ENCODE assay signal across 18 mouse cellular contexts in the genomic region with DNA sequence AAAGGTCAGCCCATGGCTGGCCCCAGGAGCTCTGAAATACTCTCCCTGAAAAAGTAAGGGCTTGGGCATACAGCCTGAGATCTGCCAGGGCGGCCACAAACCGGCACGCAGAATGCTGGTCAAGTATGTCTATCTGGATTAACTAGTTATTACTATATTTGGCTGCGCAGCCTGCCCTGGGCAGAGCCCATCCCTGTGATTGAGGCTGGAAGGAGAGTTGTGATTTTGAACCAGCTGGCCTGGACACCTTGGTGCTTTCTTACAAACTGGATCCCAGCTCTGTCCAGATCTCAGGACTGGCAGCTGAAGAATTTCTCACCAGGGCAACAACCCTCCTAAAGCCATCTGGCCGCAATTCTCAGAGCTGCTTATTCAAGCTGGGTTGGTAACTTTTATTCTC. TPM values are rescaled to one million over a fixed set of nuclear protein-coding genes. Genes with fewer than 3 reads are reported as not detected.
A peak's percentile ranks its signal among the peaks of the same experiment; 100 is the strongest.
DNase-seq lines count a peak whose midpoint lies in the region; ATAC-seq and TF ChIP-seq lines count a peak whose summit lies in the region.
"Had no signal": no experiment of that assay in that cellular context is flagged by ENCODE, and none has a peak within 500 bp of the region (broad histone marks: within the 10 kb centered on the region; RNA-seq: fewer than 3 reads in every experiment).

No protein-coding gene starts in this region.

- no peak overlapping the region for H3K9ac ChIP-seq in heart, adult 2 months (ENCODE audit: low read depth, low read length)
- no peak overlapping the region for H3K9ac ChIP-seq in heart, embryonic 11.5 days (ENCODE audit: low read depth, low read length)
- H3K9ac ChIP-seq in midbrain, embryonic 11.5 days (ENCODE audit: low read length): no peak overlapping the region
- no peak overlapping the region for H3K9ac ChIP-seq in midbrain, embryonic 15.5 days
- H3K9ac ChIP-seq: intestine, embryonic 15.5 days; liver, embryonic 13.5 days had no signal

- DNase-seq in cerebellum, adult 18-20 months: peak; percentile 24 to 28
- no peak for DNase-seq in cerebellum, adult 8-10 months
- DNase-seq in heart, adult 2 months: peak in 1 of 2 experiments; percentile 35
- peak; percentile 61 for DNase-seq in midbrain, embryonic 11.5 days (ENCODE audit: low spot score, missing footprints)
- DNase-seq in spleen, postnatal 14 days (ENCODE audit: low spot score in 2 of 2): no peak
- DNase-seq in spleen, postnatal 10 days (ENCODE audit: low spot score in 2 of 2): no peak
- DNase-seq: kidney, postnatal 10 days; liver, embryonic 13.5 days; lung, postnatal 14 days; right cerebral cortex, postnatal 14 days had no signal

- H3K79me2 ChIP-seq in heart, adult 2 months (replicated peaks; ENCODE audit: control insufficient read depth, insufficient read depth, low read length): no peaks in the 10 kb centered on the region

- no peaks in the 10 kb centered on the region for H3K9me3 ChIP-seq in heart, embryonic 11.5 days (replicated peaks; ENCODE audit: control insufficient read depth, low read length)
- H3K9me3 ChIP-seq in midbrain, embryonic 11.5 days (ENCODE audit: control insufficient read depth, low read length): no peaks in the 10 kb centered on the region
- H3K9me3 ChIP-seq in midbrain, embryonic 15.5 days: no peaks in the 10 kb centered on the region
- H3K9me3 ChIP-seq: intestine, embryonic 15.5 days; liver, embryonic 13.5 days had no signal

- no peak for ATAC-seq in heart, embryonic 11.5 days (replicated peaks; ENCODE audit: insufficient number of reproducible peaks, low FRiP score, low TSS enrichment)
- no peak for ATAC-seq in midbrain, embryonic 11.5 days (ENCODE audit: low FRiP score)
- no peak for ATAC-seq in midbrain, embryonic 15.5 days (replicated peaks)
- ATAC-seq: intestine, embryonic 15.5 days; Patski had no signal

- no peak for TF ChIP-seq EP300 in heart, adult 2 months (IDR thresholded peaks at IDR 0.05; ENCODE audit: insufficient read depth, low read depth, low read length)

- WGBS in heart, adult 2 months: 64% methylated on average over 5 of the region's 5 CpGs
- 84% methylated on average over 5 of the region's 5 CpGs for WGBS in heart, embryonic 11.5 days (ENCODE audit: insufficient replicate concordance)
- WGBS in midbrain, embryonic 11.5 days: 87% methylated on average over 5 of the region's 5 CpGs
- WGBS in midbrain, embryonic 15.5 days: 84% methylated on average over 5 of the region's 5 CpGs

- no peak overlapping the region for H3K4me3 ChIP-seq in heart, adult 2 months
- H3K4me3 ChIP-seq in heart, embryonic 11.5 days (ENCODE audit: low read depth, low read length): no peak overlapping the region
- H3K4me3 ChIP-seq in midbrain, embryonic 11.5 days (ENCODE audit: low read depth, low read length): no peak overlapping the region
- H3K4me3 ChIP-seq in midbrain, embryonic 15.5 days: no peak overlapping the region
- H3K4me3 ChIP-seq: intestine, embryonic 15.5 days; liver, embryonic 13.5 days; myocyte had no signal

- TF ChIP-seq CTCF in heart, adult 2 months (IDR thresholded peaks at IDR 0.05): no peak

- TF ChIP-seq POLR2A in heart, adult 2 months (IDR thresholded peaks at IDR 0.05; ENCODE audit: insufficient read depth, low read depth, low read length): no peak

- intact Hi-C loops in heart, adult 2 months (cut with DNase I): no loop called here

- no peak overlapping the region for H3K4me2 ChIP-seq in heart, embryonic 11.5 days
- no peak overlapping the region for H3K4me2 ChIP-seq in midbrain, embryonic 11.5 days
- H3K4me2 ChIP-seq in midbrain, embryonic 15.5 days: no peak overlapping the region
- H3K4me2 ChIP-seq: intestine, embryonic 15.5 days; liver, embryonic 13.5 days had no signal

- H3K36me3 ChIP-seq in heart, adult 2 months (ENCODE audit: control insufficient read depth, insufficient read depth, low read length): no peaks in the 10 kb centered on the region
- H3K36me3 ChIP-seq in heart, embryonic 11.5 days (ENCODE audit: control insufficient read depth, insufficient read depth, low read length): no peaks in the 10 kb centered on the region
- H3K36me3 ChIP-seq in midbrain, embryonic 11.5 days (ENCODE audit: control insufficient read depth, insufficient read depth, low read length): no peaks in the 10 kb centered on the region
- no peaks in the 10 kb centered on the region for H3K36me3 ChIP-seq in midbrain, embryonic 15.5 days (replicated peaks)
- H3K36me3 ChIP-seq: intestine, embryonic 15.5 days; liver, embryonic 13.5 days had no signal

- H3K27ac ChIP-seq in heart, adult 2 months: peak overlapping the region; percentile 47
- no peak overlapping the region for H3K27ac ChIP-seq in heart, embryonic 11.5 days (ENCODE audit: low read depth, low read length)
- no peak overlapping the region for H3K27ac ChIP-seq in midbrain, embryonic 11.5 days (ENCODE audit: low read depth, low read length)
- H3K27ac ChIP-seq in midbrain, embryonic 15.5 days: no peak overlapping the region
- H3K27ac ChIP-seq: intestine, embryonic 15.5 days; liver, embryonic 13.5 days had no signal

- H3K4me1 ChIP-seq in heart, adult 2 months (ENCODE audit: control insufficient read depth, insufficient read depth, low read length): peaks cover 4% of the 10 kb centered on the region
- peaks cover 8% of the 10 kb centered on the region; the same call in 1 of the 2 replicates for H3K4me1 ChIP-seq in heart, embryonic 11.5 days (ENCODE audit: control insufficient read depth, insufficient read depth, low read length)
- H3K4me1 ChIP-seq in midbrain, embryonic 11.5 days (ENCODE audit: control insufficient read depth, insufficient read depth, low read length): 0 out of 2 replicates have a peak, but pooled peaks cover 2% of the 10 kb centered on the region
- peaks cover 7% of the 10 kb centered on the region for H3K4me1 ChIP-seq in midbrain, embryonic 15.5 days

- no peaks in the 10 kb centered on the region for H3K27me3 ChIP-seq in heart, adult 2 months (ENCODE audit: control insufficient read depth, insufficient read depth, low read length)
- H3K27me3 ChIP-seq in heart, embryonic 11.5 days (ENCODE audit: control insufficient read depth, insufficient read depth, low read length): no peaks in the 10 kb centered on the region
- H3K27me3 ChIP-seq in midbrain, embryonic 11.5 days (ENCODE audit: control insufficient read depth, insufficient read depth, low read length): no peaks in the 10 kb centered on the region
- no peaks in the 10 kb centered on the region for H3K27me3 ChIP-seq in midbrain, embryonic 15.5 days (replicated peaks)
- H3K27me3 ChIP-seq: intestine, embryonic 15.5 days; liver, embryonic 13.5 days; Patski had no signal

RNA-seq across cellular contexts. Expression of gene Zfyve19, which starts 14.3 kb away (rescaled TPM):
- 10 to 100 TPM in 1 of 2 experiments, 1 to 10 TPM in 1; 8.5 to 11.6 TPM for total RNA-seq in heart, adult 2 months (2021)
- polyA plus RNA-seq in heart, adult 2 months (2012; rRNA removed): 17.1 and 25.2 TPM in 2 replicates
- 30.4 and 37.0 TPM in 2 replicates for polyA plus RNA-seq in heart, embryonic 11.5 days (2014; fragmentation: Nextera tagmentation; extraction: Ambion mirVana)
- 44.2 and 48.9 TPM in 2 replicates for polyA plus RNA-seq in midbrain, embryonic 11.5 days (2014; fragmentation: Nextera tagmentation; extraction: Ambion mirVana)
- polyA plus RNA-seq in midbrain, embryonic 15.5 days (2015; fragmentation: Nextera tagmentation; extraction: Ambion mirVana): 68.3 and 73.3 TPM in 2 replicates

RNA-seq across cellular contexts. Expression of gene Dnajc17, which starts 14.5 kb away (rescaled TPM):
- 10 to 100 TPM in 1 of 2 experiments, 1 to 10 TPM in 1; 9.3 to 10.1 TPM for total RNA-seq in heart, adult 2 months (2021)
- polyA plus RNA-seq in heart, adult 2 months (2012; rRNA removed): 2.5 and 4.1 TPM in 2 replicates
- polyA plus RNA-seq in heart, embryonic 11.5 days (2014; fragmentation: Nextera tagmentation; extraction: Ambion mirVana): 13.5 and 18.4 TPM in 2 replicates
- polyA plus RNA-seq in midbrain, embryonic 11.5 days (2014; fragmentation: Nextera tagmentation; extraction: Ambion mirVana): 22.5 and 25.6 TPM in 2 replicates
- 25.0 and 29.4 TPM in 2 replicates for polyA plus RNA-seq in midbrain, embryonic 15.5 days (2015; fragmentation: Nextera tagmentation; extraction: Ambion mirVana)

RNA-seq across cellular contexts. Expression of gene Gm14137, which starts 19.8 kb away (rescaled TPM):
- not detected for total RNA-seq in heart, adult 2 months (2021)
- 0.04 TPM in 1 of 2 replicates, not detected in the other for polyA plus RNA-seq in heart, adult 2 months (2012; rRNA removed)
- polyA plus RNA-seq in heart, embryonic 11.5 days (2014; fragmentation: Nextera tagmentation; extraction: Ambion mirVana): 0.25 TPM in 1 of 2 replicates, not detected in the other
- polyA plus RNA-seq in midbrain, embryonic 11.5 days (2014; fragmentation: Nextera tagmentation; extraction: Ambion mirVana): 0.15 and 0.20 TPM in 2 replicates
- 1.1 and 1.2 TPM in 2 replicates for polyA plus RNA-seq in midbrain, embryonic 15.5 days (2015; fragmentation: Nextera tagmentation; extraction: Ambion mirVana)
- total RNA-seq: left cerebral cortex, postnatal 25 days had no signal

RNA-seq across cellular contexts. Expression of gene Gchfr, which starts 26.6 kb away (rescaled TPM):
- total RNA-seq in heart, adult 2 months (2021): 10 to 100 TPM in 1 of 2 experiments, 1 to 10 TPM in 1; 8.0 to 10.2 TPM
- polyA plus RNA-seq in heart, adult 2 months (2012; rRNA removed): 19.3 and 28.8 TPM in 2 replicates
- polyA plus RNA-seq in heart, embryonic 11.5 days (2014; fragmentation: Nextera tagmentation; extraction: Ambion mirVana): 6.4 and 7.4 TPM in 2 replicates
- 1.5 and 2.5 TPM in 2 replicates for polyA plus RNA-seq in midbrain, embryonic 11.5 days (2014; fragmentation: Nextera tagmentation; extraction: Ambion mirVana)
- 6.8 and 7.8 TPM in 2 replicates for polyA plus RNA-seq in midbrain, embryonic 15.5 days (2015; fragmentation: Nextera tagmentation; extraction: Ambion mirVana)
- total RNA-seq: left cerebral cortex, postnatal 25 days had no signal

RNA-seq across cellular contexts. Expression of gene Ppp1r14d, which starts 35.6 kb away (rescaled TPM):
- total RNA-seq in heart, adult 2 months (2021): not detected
- not detected in 2 replicates for polyA plus RNA-seq in heart, adult 2 months (2012; rRNA removed)
- polyA plus RNA-seq in heart, embryonic 11.5 days (2014; fragmentation: Nextera tagmentation; extraction: Ambion mirVana): not detected in 2 replicates
- polyA plus RNA-seq in midbrain, embryonic 11.5 days (2014; fragmentation: Nextera tagmentation; extraction: Ambion mirVana): 0.21 TPM in 1 of 2 replicates, not detected in the other
- not detected in 2 replicates for polyA plus RNA-seq in midbrain, embryonic 15.5 days (2015; fragmentation: Nextera tagmentation; extraction: Ambion mirVana)
- total RNA-seq: layer of hippocampus, postnatal 10 days; left cerebral cortex, postnatal 25 days had no signal
- polyA plus RNA-seq: embryonic facial prominence, embryonic 11.5 days; liver, embryonic 13.5 days; Patski had no signal

Comparison
In these comparisons a context has a peak if more than half of its experiments do, and no peak if none do; other contexts are left out.
1. DNase-seq: peak in cerebellum, adult 18-20 months (2 of 2) and midbrain, embryonic 11.5 days (single experiment); none in cerebellum, adult 8-10 months (single experiment), spleen, postnatal 14 days (0 of 2) and spleen, postnatal 10 days (0 of 2).